ENCODE assay signal across 16 mouse cellular contexts in the genomic region with DNA sequence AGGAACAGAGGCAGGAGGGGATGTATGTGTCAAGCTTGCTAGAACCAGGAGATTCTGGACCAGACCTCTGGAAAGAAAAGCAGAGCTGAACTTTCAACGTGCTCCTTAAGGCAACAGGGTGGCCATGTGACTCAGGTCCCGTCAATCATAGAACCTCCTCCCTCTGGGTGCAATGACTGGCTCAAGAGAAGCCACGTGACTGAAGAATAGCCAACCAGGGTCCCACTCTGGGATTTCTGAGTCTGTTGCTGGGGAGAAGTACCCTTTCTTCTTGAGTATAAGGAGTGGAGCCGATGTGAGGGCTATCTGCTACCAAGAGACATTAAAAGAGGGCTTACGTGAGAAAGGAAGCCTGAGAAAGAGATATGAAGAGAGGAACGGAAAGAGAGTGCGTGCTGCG.
DNase-seq lines count a peak whose midpoint lies in the region; ATAC-seq and TF ChIP-seq lines count a peak whose summit lies in the region.
"Had no signal": no experiment of that assay in that cellular context is flagged by ENCODE, and none has a peak within 500 bp of the region (broad histone marks: within the 10 kb centered on the region; RNA-seq: fewer than 3 reads in every experiment).

No protein-coding gene starts in this region.

- no peaks in the 10 kb centered on the region for H3K36me3 ChIP-seq in kidney, adult 2 months (ENCODE audit: control insufficient read depth, insufficient read depth, low read length)
- H3K36me3 ChIP-seq in C2C12 (ENCODE audit: control insufficient read depth, insufficient read depth), result no peaks in the 10 kb centered on the region
- H3K36me3 ChIP-seq in heart, embryonic 16.5 days (ENCODE audit: control insufficient read depth, insufficient read depth), result no peaks in the 10 kb centered on the region
- H3K36me3 ChIP-seq: embryonic facial prominence, embryonic 12.5 days; hindbrain, embryonic 15.5 days; neural tube, embryonic 12.5 days had no signal

- no peaks in the 10 kb centered on the region for H3K79me2 ChIP-seq in C2C12 (ENCODE audit: control insufficient read depth, insufficient read depth)

- peak; percentile 20 for DNase-seq in kidney, adult 2 months
- no peak for DNase-seq in kidney, adult 8-10 months
- DNase-seq in WW6 (ENCODE audit: low read depth, low spot score), result peak; percentile 20
- no peak for DNase-seq in frontal cortex, adult 2 months (ENCODE audit: extremely low spot score in 1 of 2, low spot score in 1 of 2)
- no peak for DNase-seq in embryo, embryonic 10.5 days (ENCODE audit: low spot score)
- DNase-seq: gastrocnemius, postnatal 10 days; left cerebral cortex, postnatal 4 days; liver, postnatal 0 days; midbrain, embryonic 14.5 days; thymus, postnatal 14 days had no signal

- H3K4me2 ChIP-seq in heart, embryonic 16.5 days (ENCODE audit: low read depth, low read length), result peak overlapping the region; percentile 38
- H3K4me2 ChIP-seq: embryonic facial prominence, embryonic 12.5 days; forebrain, embryonic 13.5 days; hindbrain, embryonic 15.5 days; neural tube, embryonic 12.5 days had no signal

- no peak overlapping the region for H3K9ac ChIP-seq in heart, embryonic 16.5 days (ENCODE audit: low read length)
- H3K9ac ChIP-seq: embryonic facial prominence, embryonic 12.5 days; forebrain, embryonic 13.5 days; hindbrain, embryonic 15.5 days; liver, postnatal 0 days; neural tube, embryonic 12.5 days had no signal

- H3K9me3 ChIP-seq in heart, embryonic 16.5 days (replicated peaks; ENCODE audit: control insufficient read depth, low read length), result peaks cover 7% of the 10 kb centered on the region; the same call in 1 of the 2 replicates
- H3K9me3 ChIP-seq: forebrain, embryonic 13.5 days; hindbrain, embryonic 15.5 days had no signal

- no peak for TF ChIP-seq POLR2A in kidney, adult 2 months (IDR thresholded peaks at IDR 0.05; ENCODE audit: low read depth, low read length)

- H3K4me3 ChIP-seq in kidney, adult 2 months (ENCODE audit: insufficient read depth, low read depth, low read length), result no peak overlapping the region
- no peak overlapping the region for H3K4me3 ChIP-seq in C2C12 (ENCODE audit: insufficient read depth, poor library complexity, severe bottlenecking)
- H3K4me3 ChIP-seq in heart, embryonic 16.5 days (ENCODE audit: low read length), result no peak overlapping the region
- H3K4me3 ChIP-seq: embryonic facial prominence, embryonic 12.5 days; forebrain, embryonic 13.5 days; hindbrain, embryonic 15.5 days; neural tube, embryonic 12.5 days had no signal

- 0 out of 2 replicates have a peak, but pooled peaks have one; percentile 63 for ATAC-seq in heart, embryonic 16.5 days (replicated peaks; ENCODE audit: extremely low read depth, insufficient read depth, low FRiP score)
- ATAC-seq: forebrain, embryonic 13.5 days; liver, postnatal 0 days had no signal

- no peak overlapping the region for H3ac ChIP-seq in C2C12 (ENCODE audit: control insufficient read depth, insufficient read length, low read depth)

- no peaks in the 10 kb centered on the region for H3K4me1 ChIP-seq in kidney, adult 2 months (ENCODE audit: control insufficient read depth, insufficient read depth, low read length)
- H3K4me1 ChIP-seq in heart, embryonic 16.5 days (ENCODE audit: control insufficient read depth, insufficient read depth, low read length), result 0 out of 2 replicates have a peak, but pooled peaks cover 6% of the 10 kb centered on the region
- H3K4me1 ChIP-seq: forebrain, embryonic 13.5 days had no signal

- no peaks in the 10 kb centered on the region for H3K79me3 ChIP-seq in C2C12 (ENCODE audit: low read depth)

- no peaks in the 10 kb centered on the region for H3K27me3 ChIP-seq in kidney, adult 2 months (replicated peaks; ENCODE audit: control insufficient read depth, insufficient read depth, low read length)
- peaks cover 12% of the 10 kb centered on the region for H3K27me3 ChIP-seq in C2C12 (ENCODE audit: control insufficient read depth, insufficient read depth, insufficient read length)
- no peaks in the 10 kb centered on the region; the same call in 1 of the 2 replicates for H3K27me3 ChIP-seq in heart, embryonic 16.5 days (ENCODE audit: control insufficient read depth, insufficient read depth, low read length)
- H3K27me3 ChIP-seq: embryonic facial prominence, embryonic 12.5 days; hindbrain, embryonic 15.5 days; neural tube, embryonic 12.5 days had no signal

- TF ChIP-seq CTCF in kidney, adult 2 months (conservative IDR thresholded peaks at IDR 0.05; ENCODE audit: insufficient read depth, insufficient read length, low read depth, low read length), result no peak
- TF ChIP-seq CTCF in C2C12 (IDR thresholded peaks at IDR 0.05; ENCODE audit: control insufficient read depth, insufficient read depth, insufficient read length), result no peak

- 66% methylated on average over 8 of the region's 8 CpGs for WGBS in kidney, adult 2 months
- 57% methylated on average over 8 of the region's 8 CpGs for WGBS in heart, embryonic 16.5 days

- H3K27ac ChIP-seq in kidney, adult 2 months (ENCODE audit: insufficient read depth, low read depth, low read length), result no peak overlapping the region
- no peak overlapping the region for H3K27ac ChIP-seq in heart, embryonic 16.5 days (ENCODE audit: low read length)
- H3K27ac ChIP-seq: embryonic facial prominence, embryonic 12.5 days; forebrain, embryonic 13.5 days; hindbrain, embryonic 15.5 days; neural tube, embryonic 12.5 days had no signal

TF ChIP-seq in C2C12, 6 proteins besides CTCF, POLR2A, EP300 and RAD21:
- TF ChIP-seq MAX (IDR thresholded peaks at IDR 0.05) (no peak), USF1 (IDR thresholded peaks at IDR 0.05; ENCODE audit: low read depth) (peak; percentile 28), MYOG (IDR thresholded peaks at IDR 0.05; ENCODE audit: control insufficient read depth, extremely low read depth, insufficient read length) (no peak)

Comparison
In these comparisons a context has a peak if more than half of its experiments do, and no peak if none do; other contexts are left out.
1. DNase-seq: peak in kidney, adult 2 months (single experiment) and WW6 (single experiment); none in kidney, adult 8-10 months (0 of 2), frontal cortex, adult 2 months (0 of 2) and embryo, embryonic 10.5 days (single experiment).